Mouse (Mus musculus): ENCODE results near the gene Arhgef12. TPM values are rescaled to one million over a fixed set of nuclear protein-coding genes. Genes with fewer than 3 reads are reported as not detected.

Gene Arhgef12
- polyA plus RNA-seq, 1 experiment: 7.4 TPM

- no peaks in the 10 kb centered on the region for H3K36me3 ChIP-seq (ENCODE audit: control insufficient read depth, insufficient read depth, low read length)
- peaks cover 2% of the 10 kb centered on the region for H3K4me1 ChIP-seq (ENCODE audit: control insufficient read depth, insufficient read depth, insufficient read length, low read length)
- TF ChIP-seq POLR2A (IDR thresholded peaks at IDR 0.05; ENCODE audit: low read depth, low read length): no peak
- no peak for TF ChIP-seq CTCF (IDR thresholded peaks at IDR 0.05; ENCODE audit: extremely low read depth, insufficient read length, insufficient replicate concordance, low read depth, low read length)
- 0 out of 2 replicates have a peak overlapping the region, but pooled peaks have one; percentile 63 for H3K4me3 ChIP-seq (ENCODE audit: low read depth, low read length)
- H3K27me3 ChIP-seq (ENCODE audit: control insufficient read depth, insufficient read depth, low read length): peaks cover 27% of the 10 kb centered on the region
- WGBS: 24% methylated on average over 9 of the region's 9 CpGs
- no peak overlapping the region for H3K27ac ChIP-seq (ENCODE audit: insufficient read depth, low read depth, low read length)
Measured at GRCm38 (mm10) chr9:42943057-42943529, 163.9 kb downstream of the Arhgef12 start.

- TF ChIP-seq POLR2A (IDR thresholded peaks at IDR 0.05; ENCODE audit: low read depth, low read length): no peak
- TF ChIP-seq CTCF (IDR thresholded peaks at IDR 0.05; ENCODE audit: extremely low read depth, insufficient read length, insufficient replicate concordance, low read depth, low read length): no peak
- Histone ChIP-seq H3K4me1 (ENCODE audit: control insufficient read depth, insufficient read depth, insufficient read length, low read length) (peaks cover 2% of the 10 kb centered on the region), H3K4me3 (ENCODE audit: low read depth, low read length) (no peak overlapping the region), H3K36me3 (ENCODE audit: control insufficient read depth, insufficient read depth, low read length) (no peaks in the 10 kb centered on the region), H3K27ac (ENCODE audit: insufficient read depth, low read depth, low read length) (no peak overlapping the region), H3K27me3 (ENCODE audit: control insufficient read depth, insufficient read depth, low read length) (peaks cover 25% of the 10 kb centered on the region)
- 67% methylated on average over 4 of the region's 4 CpGs for WGBS
Measured at GRCm38 (mm10) chr9:42942148-42942547, 164.9 kb downstream of the Arhgef12 start.

- no peak overlapping the region for H3K4me3 ChIP-seq (ENCODE audit: low read depth, low read length)
- H3K4me1 ChIP-seq (ENCODE audit: control insufficient read depth, insufficient read depth, insufficient read length, low read length): no peaks in the 10 kb centered on the region
- H3K27ac ChIP-seq (ENCODE audit: insufficient read depth, low read depth, low read length): no peak overlapping the region
- no peaks in the 10 kb centered on the region; the same call in 1 of the 2 replicates for H3K27me3 ChIP-seq (ENCODE audit: control insufficient read depth, insufficient read depth, low read length)
- 24% methylated on average over 7 of the region's 7 CpGs for WGBS
- TF ChIP-seq POLR2A (IDR thresholded peaks at IDR 0.05; ENCODE audit: low read depth, low read length): no peak
- TF ChIP-seq CTCF (IDR thresholded peaks at IDR 0.05; ENCODE audit: extremely low read depth, insufficient read length, insufficient replicate concordance, low read depth, low read length): no peak
- no peaks in the 10 kb centered on the region for H3K36me3 ChIP-seq (ENCODE audit: control insufficient read depth, insufficient read depth, low read length)
Measured at GRCm38 (mm10) chr9:42932146-42932545, 174.9 kb downstream of the Arhgef12 start.

- 58% methylated on average over 10 of the region's 10 CpGs for WGBS
- Histone ChIP-seq H3K4me1 (ENCODE audit: control insufficient read depth, insufficient read depth, insufficient read length, low read length) (no peaks in the 10 kb centered on the region), H3K27me3 (ENCODE audit: control insufficient read depth, insufficient read depth, low read length) (no peaks in the 10 kb centered on the region), H3K4me3 (ENCODE audit: low read depth, low read length) (no peak overlapping the region), H3K27ac (ENCODE audit: insufficient read depth, low read depth, low read length) (no peak overlapping the region), H3K36me3 (ENCODE audit: control insufficient read depth, insufficient read depth, low read length) (no peaks in the 10 kb centered on the region)
- TF ChIP-seq POLR2A (IDR thresholded peaks at IDR 0.05; ENCODE audit: low read depth, low read length): no peak
- no peak for TF ChIP-seq CTCF (IDR thresholded peaks at IDR 0.05; ENCODE audit: extremely low read depth, insufficient read length, insufficient replicate concordance, low read depth, low read length)
Measured at GRCm38 (mm10) chr9:42927498-42927897, 179.5 kb downstream of the Arhgef12 start.

- H3K4me3 ChIP-seq (ENCODE audit: low read depth, low read length): no peak overlapping the region
- TF ChIP-seq CTCF (IDR thresholded peaks at IDR 0.05; ENCODE audit: extremely low read depth, insufficient read length, insufficient replicate concordance, low read depth, low read length): no peak
- TF ChIP-seq POLR2A (IDR thresholded peaks at IDR 0.05; ENCODE audit: low read depth, low read length): no peak
- H3K4me1 ChIP-seq (ENCODE audit: control insufficient read depth, insufficient read depth, insufficient read length, low read length): no peaks in the 10 kb centered on the region
- no peaks in the 10 kb centered on the region for H3K36me3 ChIP-seq (ENCODE audit: control insufficient read depth, insufficient read depth, low read length)
- no peaks in the 10 kb centered on the region for H3K27me3 ChIP-seq (ENCODE audit: control insufficient read depth, insufficient read depth, low read length)
- H3K27ac ChIP-seq (ENCODE audit: insufficient read depth, low read depth, low read length): no peak overlapping the region
- WGBS: 45% methylated on average over 6 of the region's 6 CpGs
Measured at GRCm38 (mm10) chr9:42926564-42926963, 180.5 kb downstream of the Arhgef12 start.

GRCm38 (mm10) chr9:42921830-42922229, 185.2 kb downstream of the Arhgef12 start:
- H3K4me3 ChIP-seq (ENCODE audit: low read depth, low read length): no peak overlapping the region
- no peaks in the 10 kb centered on the region for H3K27me3 ChIP-seq (ENCODE audit: control insufficient read depth, insufficient read depth, low read length)
- 80% methylated on average over 4 of the region's 4 CpGs for WGBS
- TF ChIP-seq POLR2A (IDR thresholded peaks at IDR 0.05; ENCODE audit: low read depth, low read length): no peak
- TF ChIP-seq CTCF (IDR thresholded peaks at IDR 0.05; ENCODE audit: extremely low read depth, insufficient read length, insufficient replicate concordance, low read depth, low read length): no peak
- no peak overlapping the region for H3K27ac ChIP-seq (ENCODE audit: insufficient read depth, low read depth, low read length)
- no peaks in the 10 kb centered on the region for H3K36me3 ChIP-seq (ENCODE audit: control insufficient read depth, insufficient read depth, low read length)
- no peaks in the 10 kb centered on the region for H3K4me1 ChIP-seq (ENCODE audit: control insufficient read depth, insufficient read depth, insufficient read length, low read length)

- 60% methylated on average over 7 of the region's 7 CpGs for WGBS
- no peak overlapping the region for H3K27ac ChIP-seq (ENCODE audit: insufficient read depth, low read depth, low read length)
- H3K4me3 ChIP-seq (ENCODE audit: low read depth, low read length): no peak overlapping the region
- H3K4me1 ChIP-seq (ENCODE audit: control insufficient read depth, insufficient read depth, insufficient read length, low read length): no peaks in the 10 kb centered on the region
- no peaks in the 10 kb centered on the region for H3K36me3 ChIP-seq (ENCODE audit: control insufficient read depth, insufficient read depth, low read length)
- H3K27me3 ChIP-seq (ENCODE audit: control insufficient read depth, insufficient read depth, low read length): no peaks in the 10 kb centered on the region
- TF ChIP-seq CTCF (IDR thresholded peaks at IDR 0.05; ENCODE audit: extremely low read depth, insufficient read length, insufficient replicate concordance, low read depth, low read length) (no peak), POLR2A (IDR thresholded peaks at IDR 0.05; ENCODE audit: low read depth, low read length) (no peak)
Measured at GRCm38 (mm10) chr9:42920190-42920589, 186.8 kb downstream of the Arhgef12 start.
